Mouse (Mus musculus): ENCODE results near the gene Dnajc25. TPM values are rescaled to one million over a fixed set of nuclear protein-coding genes. Genes with fewer than 3 reads are reported as not detected.

Dnajc25 gene
- polyA plus RNA-seq, 1 experiment from 2014 or later, result 6.9 TPM

Other genes with a start within 250 kb of the Dnajc25 start
- 0.21 TPM in 1 of 2 replicates, not detected in the other for gene Olfr267, start 207.3 kb upstream of the Dnajc25 start, polyA plus RNA-seq (2014; fragmentation: Nextera tagmentation; extraction: Ambion mirVana)
- gene Ecpas, start 82.3 kb upstream of the Dnajc25 start, polyA plus RNA-seq (2014; fragmentation: Nextera tagmentation; extraction: Ambion mirVana), result 55.7 and 58.6 TPM in 2 replicates
- 2.5 and 2.6 TPM in 2 replicates for gene Zkscan16, start 51.4 kb upstream of the Dnajc25 start, polyA plus RNA-seq (2014; fragmentation: Nextera tagmentation; extraction: Ambion mirVana)
- 3.6 and 3.7 TPM in 2 replicates for gene Ptgr1, start 7.9 kb upstream of the Dnajc25 start, polyA plus RNA-seq (2014; fragmentation: Nextera tagmentation; extraction: Ambion mirVana)
- gene Gm20503, start 8.1 kb downstream of the Dnajc25 start, polyA plus RNA-seq (2014; fragmentation: Nextera tagmentation; extraction: Ambion mirVana), result 8.4 and 10.2 TPM in 2 replicates
- 197 and 226 TPM in 2 replicates for gene Gng10, start 40.0 kb downstream of the Dnajc25 start, polyA plus RNA-seq (2014; fragmentation: Nextera tagmentation; extraction: Ambion mirVana)
- 0.05 TPM in 1 of 2 replicates, not detected in the other for gene AI481877, start 143.9 kb downstream of the Dnajc25 start, polyA plus RNA-seq (2014; fragmentation: Nextera tagmentation; extraction: Ambion mirVana)
- 25.9 and 26.6 TPM in 2 replicates for gene Ugcg, start 194.2 kb downstream of the Dnajc25 start, polyA plus RNA-seq (2014; fragmentation: Nextera tagmentation; extraction: Ambion mirVana)

All from neural tube, embryonic 14.5 days (tissue).